8 mouse cellular contexts compared by ENCODE assay signal in genomic region chr7:132599071-132599975, GRCm38 (mm10). TPM values are rescaled to one million over a fixed set of nuclear protein-coding genes. Genes with fewer than 3 reads are reported as not detected.
DNase-seq lines count a peak whose midpoint lies in the region; ATAC-seq and TF ChIP-seq lines count a peak whose summit lies in the region.

TSS of gene Nkx1-2 (minus strand) at chr7:132599637.

- H3K4me1 ChIP-seq in heart, postnatal 0 days (ENCODE audit: control insufficient read depth, insufficient read depth), result peaks cover 12% of the 10 kb centered on the region
- peaks cover 43% of the 10 kb centered on the region for H3K4me1 ChIP-seq in hindbrain, embryonic 13.5 days (replicated peaks)
- peaks cover 23% of the 10 kb centered on the region for H3K4me1 ChIP-seq in midbrain, embryonic 16.5 days (ENCODE audit: control insufficient read depth, insufficient read depth, low read length)

- H3K27ac ChIP-seq in heart, postnatal 0 days (ENCODE audit: low read depth), result no peak within 1 kb of the TSS
- H3K27ac ChIP-seq in hindbrain, embryonic 13.5 days, result no peak within 1 kb of the TSS
- H3K27ac ChIP-seq in midbrain, embryonic 16.5 days (ENCODE audit: low read length), result no peak within 1 kb of the TSS

- no peak for TF ChIP-seq CTCF in heart, postnatal 0 days (IDR thresholded peaks at IDR 0.05; ENCODE audit: low read depth)
- TF ChIP-seq CTCF in Patski (IDR thresholded peaks at IDR 0.05), result no peak

- H3K9me3 ChIP-seq in heart, postnatal 0 days (replicated peaks; ENCODE audit: control insufficient read depth, low read length), result no peaks in the 10 kb centered on the region
- no peaks in the 10 kb centered on the region for H3K9me3 ChIP-seq in hindbrain, embryonic 13.5 days
- no peaks in the 10 kb centered on the region for H3K9me3 ChIP-seq in midbrain, embryonic 16.5 days (replicated peaks; ENCODE audit: control insufficient read depth, low read length, poor library complexity, severe bottlenecking)

- H3K27me3 ChIP-seq in heart, postnatal 0 days (ENCODE audit: control insufficient read depth, insufficient read depth, low read length), result peaks cover 81% of the 10 kb centered on the region
- no peaks in the 10 kb centered on the region for H3K27me3 ChIP-seq in Patski
- H3K27me3 ChIP-seq in hindbrain, embryonic 13.5 days, result peaks cover 87% of the 10 kb centered on the region
- H3K27me3 ChIP-seq in midbrain, embryonic 16.5 days (ENCODE audit: control insufficient read depth, insufficient read depth, low read depth, low read length), result peaks cover 58% of the 10 kb centered on the region

- 1% methylated on average over 48 of the region's 52 CpGs for WGBS in heart, postnatal 0 days
- under 1% methylated on average over 43 of the region's 52 CpGs for WGBS in hindbrain, embryonic 13.5 days
- WGBS in midbrain, embryonic 16.5 days, result under 1% methylated on average over 48 of the region's 52 CpGs

- DNase-seq in heart, postnatal 0 days (ENCODE audit: low spot score), result no peak
- no peak for DNase-seq in heart, adult 8-10 months (ENCODE audit: low spot score)
- no peak for DNase-seq in Patski (ENCODE audit: low read depth, low spot score)
- DNase-seq in left cerebral cortex, postnatal 36 days (ENCODE audit: low spot score in 2 of 2), result no peak
- DNase-seq in right cerebral cortex, adult 18-20 months, result no peak
- no peak for DNase-seq in left cerebral cortex, adult 11 months (ENCODE audit: low spot score)

- intact Hi-C loops in left cerebral cortex, postnatal 36 days (cut with DNase I), result no loop called here

- no peaks in the 10 kb centered on the region for H3K36me3 ChIP-seq in heart, postnatal 0 days (replicated peaks; ENCODE audit: control insufficient read depth, insufficient read depth, low read length)
- no peaks in the 10 kb centered on the region for H3K36me3 ChIP-seq in hindbrain, embryonic 13.5 days
- H3K36me3 ChIP-seq in midbrain, embryonic 16.5 days (ENCODE audit: control insufficient read depth, insufficient read depth, low read length), result no peaks in the 10 kb centered on the region

- TF ChIP-seq EP300 in heart, postnatal 0 days (IDR thresholded peaks at IDR 0.05; ENCODE audit: low read depth), result no peak

- H3K9ac ChIP-seq in heart, postnatal 0 days (replicated peaks; ENCODE audit: low read depth, low read length), result no peak within 1 kb of the TSS
- peak within 1 kb of the TSS; percentile 43; the same call in 1 of the 2 replicates for H3K9ac ChIP-seq in hindbrain, embryonic 13.5 days
- peak within 1 kb of the TSS; percentile 47 for H3K9ac ChIP-seq in midbrain, embryonic 16.5 days (ENCODE audit: low read depth, low read length)

- POLR2A ChIA-PET in Patski (lab: Charles Lee), result no interaction called here

- CTCF ChIA-PET in Patski (lab: Charles Lee), result no interaction called here

- ATAC-seq in heart, postnatal 0 days (ENCODE audit: insufficient read depth, low read depth), result no peak
- peak; percentile 29 for ATAC-seq in Patski
- ATAC-seq in hindbrain, embryonic 13.5 days (ENCODE audit: low FRiP score), result no peak; the same call in 1 of the 2 replicates
- no peak for ATAC-seq in midbrain, embryonic 16.5 days

- in situ Hi-C loops in Patski (cut with MboI; ENCODE audit: low pct_unique_long_range_greater_than_20kb), result no loop called here

- peak within 1 kb of the TSS; percentile 64 for H3K4me2 ChIP-seq in heart, postnatal 0 days (ENCODE audit: low read depth, low read length)
- peak within 1 kb of the TSS; percentile 67 for H3K4me2 ChIP-seq in hindbrain, embryonic 13.5 days
- H3K4me2 ChIP-seq in midbrain, embryonic 16.5 days (ENCODE audit: low read length), result peak within 1 kb of the TSS; percentile 77

- peak within 1 kb of the TSS; percentile 43 for H3K4me3 ChIP-seq in heart, postnatal 0 days (ENCODE audit: low read depth, low read length)
- peak within 1 kb of the TSS; percentile 39 for H3K4me3 ChIP-seq in hindbrain, embryonic 13.5 days
- peak within 1 kb of the TSS; percentile 38 for H3K4me3 ChIP-seq in midbrain, embryonic 16.5 days (ENCODE audit: low read depth, low read length)

RNA-seq across cellular contexts. Expression of gene Nkx1-2, which starts in this region (rescaled TPM):
- not detected in 2 replicates for total RNA-seq in heart, postnatal 0 days (2014; rRNA removed; ENCODE audit: low replicate concordance)
- not detected in 2 replicates for polyA plus RNA-seq in heart, postnatal 0 days (2015; fragmentation: Nextera tagmentation; extraction: Ambion mirVana)
- not detected for total RNA-seq in heart, adult 8-10 months (2022)
- 0.26 TPM for polyA plus RNA-seq in Patski (2021)
- 0.62 and 0.80 TPM in 2 replicates for polyA plus RNA-seq in hindbrain, embryonic 13.5 days (2015; fragmentation: Nextera tagmentation; extraction: Ambion mirVana)
- 0.38 and 0.40 TPM in 2 replicates for polyA plus RNA-seq in midbrain, embryonic 16.5 days (2015; fragmentation: Nextera tagmentation; extraction: Ambion mirVana)
- under 1 TPM in 1 of 2 experiments, not detected in 1; 0.10 TPM for total RNA-seq in left cerebral cortex, postnatal 36 days (2021)

Comparison
In these comparisons a context has a peak if more than half of its experiments do, and no peak if none do; other contexts are left out.
1. Peak in ATAC-seq in Patski; RNA of the gene not detected or under 1 TPM.